Mouse (Mus musculus) liver, adult 2 months (tissue): Measurements from ENCODE around the gene Itpk1. TPM values are rescaled to one million over a fixed set of nuclear protein-coding genes. Genes with fewer than 3 reads are reported as not detected.

Experiments used
- DNase-seq: peaks from one replicate; pipeline ENCODE4 v3.0.0-alpha.2; 2011; ENCODE audit warnings: low read depth, low spot score; ENCODE audit errors: extremely low read depth
- H3K27ac ChIP-seq: fragments of 200-500 bp; replicated peaks from 2 replicates; pipeline ENCODE4 v1.5.1; 2012; ENCODE audit warnings: low read depth, mild to moderate bottlenecking, control low read depth, inconsistent platforms, low read length; ENCODE audit not compliant: insufficient read depth
- H3K27me3 ChIP-seq: fragments of 200-500 bp; 2 replicates; pipeline ENCODE4 v1.6.1; 2012; ENCODE audit warnings: mild to moderate bottlenecking, moderate library complexity, low read length, inconsistent platforms; ENCODE audit not compliant: control insufficient read depth, insufficient read depth
- H3K36me3 ChIP-seq: fragments of 200-500 bp; 2 replicates; pipeline ENCODE4 v1.6.1; 2012; ENCODE audit warnings: low read length, inconsistent platforms; ENCODE audit not compliant: control insufficient read depth, insufficient read depth
- H3K4me1 ChIP-seq: fragments of 200-500 bp; 2 replicates; pipeline ENCODE4 v1.6.1; 2011; ENCODE audit warnings: low read length; ENCODE audit not compliant: control insufficient read depth, insufficient read depth
- H3K4me3 ChIP-seq: fragments of 200-500 bp; 2 replicates; pipeline ENCODE4 v1.5.1; 2011; ENCODE audit warnings: low read depth, mild to moderate bottlenecking, control low read depth, low read length, moderate library complexity; ENCODE audit not compliant: insufficient read depth
- H3K79me2 ChIP-seq: fragments of 200-500 bp; 2 replicates; pipeline ENCODE4 v1.6.1; 2012; ENCODE audit warnings: inconsistent platforms, mild to moderate bottlenecking, low read length, moderate library complexity; ENCODE audit not compliant: control insufficient read depth, insufficient read depth
- H3K9ac ChIP-seq: fragments of 200-500 bp; 2 replicates; pipeline ENCODE4 v1.6.1; 2012; ENCODE audit warnings: low read depth, mild to moderate bottlenecking, control low read depth, inconsistent platforms, low read length
- CTCF ChIP-seq: fragments of 200-500 bp; IDR thresholded peaks from 2 replicates; pipeline ENCODE4 v1.5.1; 2011; ENCODE audit warnings: low read depth, low read length, control low read depth
- POLR2A ChIP-seq: fragments of 200-500 bp; IDR thresholded peaks from 2 replicates; pipeline ENCODE4 v1.6.1; 2011; ENCODE audit warnings: low read length, control low read depth; ENCODE audit not compliant: insufficient read depth; ENCODE audit errors: extremely low read depth
- WGBS: fragments of 180-500 bp; shearing (Covaris S2); methylation state at CpG from one replicate; pipeline ENCODE4 v1.1.7; 2018; 5-methylcytosine and 5-hydroxymethylcytosine counted together
- polyA plus RNA-seq: library from polyadenylated mRNA; depleted of rRNA; stranded (reverse); fragments of >200 nt; gene quantifications from 2 replicates; pipeline ENCODE4 v1.2.3, GENCODE M21; 2012
- total RNA-seq: library from RNA; depleted of rRNA; stranded (reverse); fragments of >200 nt; gene quantifications from 2 replicates; pipeline ENCODE4 v1.2.3, GENCODE M21; 2014

The Itpk1 gene
- total and polyA plus RNA-seq, 2 experiments = 7.9 to 21.0 TPM

DNA sequence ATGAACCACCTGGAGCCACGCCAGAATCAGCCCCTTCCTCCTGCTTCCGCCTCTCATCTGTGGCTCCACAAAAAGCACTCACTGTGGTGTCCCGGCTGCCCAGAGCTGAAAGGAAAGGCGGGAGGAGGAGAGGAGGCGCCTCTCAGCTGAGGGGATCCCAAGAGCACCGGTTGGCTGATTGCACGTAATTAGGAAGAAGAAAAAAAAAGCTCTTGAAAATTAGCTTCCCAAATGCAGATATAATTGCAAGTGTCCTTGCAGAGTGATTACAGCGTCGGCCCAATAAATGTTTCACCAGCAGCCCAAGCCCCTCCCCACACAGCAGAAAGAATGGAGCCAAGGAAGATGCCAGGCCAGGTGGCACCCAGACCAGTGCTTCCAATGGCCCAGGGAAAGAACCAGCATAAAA, 19.2 kb downstream of the Itpk1 start:
- 62% methylated on average over 9 of the region's 9 CpGs for WGBS
- Histone ChIP-seq H3K27ac (no peak overlapping the region), H3K79me2 (peaks cover 21% of the 10 kb centered on the region), H3K9ac (no peak overlapping the region), H3K36me3 (no peaks in the 10 kb centered on the region), H3K27me3 (no peaks in the 10 kb centered on the region), H3K4me3 (no peak overlapping the region), H3K4me1 (peaks cover 36% of the 10 kb centered on the region)
- no peak for TF ChIP-seq POLR2A
- no peak for TF ChIP-seq CTCF
- DNase-seq = no peak

DNA sequence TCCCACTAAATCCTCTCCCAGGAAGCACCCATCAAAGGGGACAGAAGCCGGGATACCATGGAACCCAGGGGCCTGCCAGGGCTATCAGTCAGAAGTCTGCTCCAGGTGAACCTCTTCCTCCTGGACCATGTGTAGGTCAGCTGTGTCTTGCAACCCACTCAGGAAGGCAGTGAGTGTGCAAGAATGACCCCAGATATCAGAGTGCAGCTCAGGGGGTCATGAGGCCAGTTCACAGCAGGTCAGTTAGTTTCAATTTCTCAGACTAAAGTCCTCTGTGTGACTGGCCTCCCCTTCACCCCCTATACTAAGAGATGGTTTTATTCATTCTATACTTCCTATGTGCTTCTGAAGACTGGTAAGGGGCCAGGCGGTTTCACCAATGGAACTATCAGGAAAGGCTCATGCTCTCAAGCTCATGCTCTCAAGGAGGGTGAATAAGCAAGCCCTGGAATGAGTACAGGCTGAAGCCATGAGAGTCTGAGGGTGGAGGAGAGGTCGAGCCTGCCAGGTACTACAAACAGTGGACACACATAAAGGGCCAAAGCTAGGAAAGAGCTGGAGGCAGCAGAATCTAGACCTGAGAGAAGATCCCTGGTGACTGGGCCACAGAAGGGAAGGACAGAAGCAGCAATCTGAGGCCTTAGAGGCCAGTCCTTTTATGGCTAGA, 19.9 kb downstream of the Itpk1 start:
- Histone ChIP-seq H3K4me1 (peaks cover 36% of the 10 kb centered on the region), H3K4me3 (no peak overlapping the region), H3K36me3 (no peaks in the 10 kb centered on the region), H3K27ac (0 out of 2 replicates have a peak overlapping the region, but pooled peaks have one; percentile 9), H3K27me3 (no peaks in the 10 kb centered on the region), H3K9ac (no peak overlapping the region), H3K79me2 (peaks cover 21% of the 10 kb centered on the region)
- TF ChIP-seq POLR2A (no peak), CTCF (no peak)
- peak; percentile 75 for DNase-seq
- whole genome bisulfite sequencing = 44% methylated on average over 3 of the region's 3 CpGs

DNA sequence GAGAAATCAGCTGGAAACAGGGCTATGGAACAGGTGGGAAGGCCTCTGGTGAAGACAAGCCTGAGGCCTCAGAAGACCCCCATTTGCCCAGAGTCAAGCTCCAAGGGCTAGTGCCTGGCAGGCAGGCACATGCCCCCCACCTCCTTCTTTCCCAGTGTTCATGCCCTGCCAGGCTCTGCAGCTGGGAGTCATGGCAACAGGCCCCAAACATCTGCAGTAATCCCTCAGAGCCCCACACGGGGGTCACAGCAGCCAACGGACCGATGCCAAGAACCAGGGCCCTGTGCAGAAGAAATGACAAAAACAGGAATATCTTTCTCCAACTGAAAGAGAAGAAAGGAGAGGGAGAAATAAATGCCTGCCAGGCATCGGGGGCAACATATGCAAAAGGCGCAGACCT, 20.8 kb downstream of the Itpk1 start:
- Histone ChIP-seq H3K27me3 (no peaks in the 10 kb centered on the region), H3K9ac (no peak overlapping the region), H3K36me3 (no peaks in the 10 kb centered on the region), H3K4me1 (peaks cover 36% of the 10 kb centered on the region), H3K4me3 (no peak overlapping the region), H3K79me2 (peaks cover 26% of the 10 kb centered on the region; the same call in 1 of the 2 replicates), H3K27ac (no peak overlapping the region)
- TF ChIP-seq POLR2A (no peak), CTCF (no peak)
- WGBS = 95% methylated on average over 5 of the region's 5 CpGs
- DNase-seq = no peak

DNA sequence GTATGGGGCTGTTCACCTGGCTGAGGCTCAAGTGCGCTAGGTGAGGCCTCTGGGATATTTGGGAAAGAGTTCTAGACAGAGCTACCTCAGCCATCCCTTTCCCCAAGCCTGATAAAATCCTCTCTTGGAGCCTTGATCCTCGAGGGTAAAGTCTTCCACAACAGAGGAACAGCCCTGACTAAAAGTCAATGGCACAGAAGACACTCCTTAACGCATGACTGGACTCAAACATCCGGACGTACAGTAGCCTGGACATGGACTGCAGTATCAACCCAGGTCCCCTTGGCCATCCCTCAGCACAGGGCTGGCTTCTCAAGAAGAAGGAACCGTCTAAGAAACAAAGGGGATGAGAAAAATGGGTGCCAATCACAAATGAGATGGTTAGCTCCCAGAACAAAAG, 21.3 kb downstream of the Itpk1 start:
- no peak for TF ChIP-seq POLR2A
- DNase-seq = peak; percentile 65
- H3K4me3 ChIP-seq = no peak overlapping the region
- peaks cover 36% of the 10 kb centered on the region for H3K4me1 ChIP-seq
- H3K9ac ChIP-seq = no peak overlapping the region
- 51% methylated on average over 6 of the region's 6 CpGs for WGBS
- no peaks in the 10 kb centered on the region for H3K36me3 ChIP-seq
- H3K27me3 ChIP-seq = no peaks in the 10 kb centered on the region
- peaks cover 30% of the 10 kb centered on the region; the same call in 1 of the 2 replicates for H3K79me2 ChIP-seq
- no peak overlapping the region for H3K27ac ChIP-seq

DNA sequence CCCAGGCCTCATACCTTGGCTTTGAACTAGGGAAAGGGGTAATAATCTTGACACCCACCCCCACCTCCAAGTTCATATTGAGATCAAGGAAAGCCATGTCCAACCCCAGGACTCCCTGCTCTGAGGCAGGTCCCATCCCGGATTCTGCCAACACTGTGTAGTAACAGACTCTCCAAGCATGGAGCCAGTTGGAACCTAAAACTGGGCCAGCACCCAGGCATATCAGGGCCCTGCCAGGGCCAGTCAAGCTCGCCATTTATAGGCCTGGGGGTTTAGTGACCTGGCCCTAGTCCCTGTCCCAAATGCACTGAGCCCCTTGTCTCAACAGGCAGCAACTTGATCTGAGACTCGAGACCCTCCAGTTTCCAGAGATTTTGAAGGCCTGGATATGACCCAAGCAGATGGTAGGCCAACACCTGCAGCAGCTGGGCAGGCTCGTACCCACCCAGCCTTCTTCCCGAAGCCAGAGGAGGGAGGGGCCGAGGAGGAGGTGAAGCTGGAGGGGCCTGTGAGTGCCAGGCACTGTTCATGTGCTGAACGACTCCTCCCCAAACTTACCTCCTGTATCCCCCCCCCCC, 21.9 kb downstream of the Itpk1 start:
- 69% methylated on average over 7 of the region's 7 CpGs for WGBS
- Histone ChIP-seq H3K4me1 (peaks cover 36% of the 10 kb centered on the region), H3K79me2 (peaks cover 25% of the 10 kb centered on the region; the same call in 1 of the 2 replicates), H3K9ac (no peak overlapping the region), H3K4me3 (no peak overlapping the region), H3K27me3 (no peaks in the 10 kb centered on the region), H3K36me3 (no peaks in the 10 kb centered on the region), H3K27ac (peak overlapping the region; percentile 33)
- peak; percentile 76 for DNase-seq
- TF ChIP-seq POLR2A (no peak), CTCF (no peak)

DNA sequence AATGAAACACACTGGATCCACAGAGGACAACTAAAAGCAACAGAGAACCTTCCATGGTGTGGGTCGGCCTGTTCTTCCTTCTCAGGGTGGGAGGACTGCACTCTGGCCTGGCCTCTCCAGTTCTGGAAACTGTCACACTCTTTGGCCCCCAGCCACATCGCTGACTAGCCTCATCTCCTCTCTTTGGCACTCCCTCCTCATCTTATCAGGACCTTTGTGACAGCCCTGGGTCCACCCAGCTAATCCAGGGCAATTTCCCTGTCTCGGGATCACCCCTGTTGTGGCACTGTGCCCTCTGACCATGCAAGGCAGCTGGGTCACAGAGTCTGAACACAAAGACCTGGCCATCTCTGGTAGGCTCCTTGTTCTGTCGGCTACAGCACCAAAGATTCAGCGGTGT, 22.6 kb downstream of the Itpk1 start:
- Histone ChIP-seq H3K4me3 (no peak overlapping the region), H3K27ac (peak overlapping the region; percentile 33), H3K79me2 (peaks cover 23% of the 10 kb centered on the region; the same call in 1 of the 2 replicates), H3K27me3 (no peaks in the 10 kb centered on the region), H3K4me1 (peaks cover 36% of the 10 kb centered on the region), H3K9ac (no peak overlapping the region), H3K36me3 (no peaks in the 10 kb centered on the region)
- TF ChIP-seq POLR2A (no peak), CTCF (no peak)
- 9% methylated on average over 5 of the region's 5 CpGs for WGBS
- peak; percentile 97 for DNase-seq
